ENCODE assay signal across 8 mouse cellular contexts in genomic region chr1:119836479-119837015, GRCm38 (mm10). TPM values are rescaled to one million over a fixed set of nuclear protein-coding genes. Genes with fewer than 3 reads are reported as not detected.
DNase-seq lines count a peak whose midpoint lies in the region; ATAC-seq and TF ChIP-seq lines count a peak whose summit lies in the region.

No protein-coding gene starts in this region.

- no peak for DNase-seq in heart, embryonic 10.5 days (ENCODE audit: low spot score)
- no peak for DNase-seq in heart, postnatal 10 days
- no peak for DNase-seq in heart, postnatal 0 days (ENCODE audit: low spot score)
- no peak for DNase-seq in liver, embryonic 11.5 days (ENCODE audit: low spot score)

- intact Hi-C loops in heart, postnatal 10 days (cut with DNase I), result loop anchor here (5.0 to 10.0 kb wide), 2 partner anchors 76 to 258 kb away; partner anchors contain the start of gene Tmem177

- peak overlapping the region; percentile 63 for H3K4me2 ChIP-seq in heart, postnatal 0 days (ENCODE audit: low read depth, low read length)
- H3K4me2 ChIP-seq in liver, embryonic 11.5 days, result peak overlapping the region; percentile 85

- H3K36me3 ChIP-seq in heart, embryonic 10.5 days, result no peaks in the 10 kb centered on the region
- no peaks in the 10 kb centered on the region for H3K36me3 ChIP-seq in heart, postnatal 0 days (replicated peaks; ENCODE audit: control insufficient read depth, insufficient read depth, low read length)
- no peaks in the 10 kb centered on the region for H3K36me3 ChIP-seq in liver, embryonic 11.5 days (ENCODE audit: control insufficient read depth, insufficient read depth, low read length)

- TF ChIP-seq CTCF in cortical plate, adult 2 months (IDR thresholded peaks at IDR 0.05; ENCODE audit: extremely low read depth, insufficient read depth, low read length), result no peak
- no peak for TF ChIP-seq CTCF in heart, postnatal 0 days (IDR thresholded peaks at IDR 0.05; ENCODE audit: low read depth)

- H3K4me3 ChIP-seq in heart, embryonic 10.5 days, result peak overlapping the region; percentile 93
- H3K4me3 ChIP-seq in cortical plate, adult 2 months (ENCODE audit: insufficient read depth, low read length), result peak overlapping the region; percentile 67
- peak overlapping the region; percentile 94 for H3K4me3 ChIP-seq in heart, postnatal 0 days (ENCODE audit: low read depth, low read length)
- H3K4me3 ChIP-seq in liver, embryonic 11.5 days (ENCODE audit: low read depth, low read length), result peak overlapping the region; percentile 89

- peak; percentile 2 for ATAC-seq in CD4-positive, CD25-positive, alpha-beta regulatory T cell, adult 4 months
- ATAC-seq in heart, postnatal 0 days (ENCODE audit: insufficient read depth, low read depth), result no peak
- peak; percentile 26 for ATAC-seq in liver, embryonic 11.5 days (replicated peaks; ENCODE audit: low FRiP score)
- peak; percentile 42; the same call in 1 of the 2 replicates for ATAC-seq in monocyte, adult 5-6 weeks (replicated peaks; ENCODE audit: insufficient number of reproducible peaks, low FRiP score, low TSS enrichment, poor library complexity, severe bottlenecking)
- ATAC-seq in erythroid progenitor cell, adult 5-6 weeks (replicated peaks; ENCODE audit: low FRiP score, poor library complexity, severe bottlenecking), result no peak

- peaks cover 13% of the 10 kb centered on the region; the same call in 1 of the 2 replicates for H3K4me1 ChIP-seq in heart, embryonic 10.5 days
- H3K4me1 ChIP-seq in cortical plate, adult 2 months (ENCODE audit: control insufficient read depth, insufficient read depth, low read length), result no peaks in the 10 kb centered on the region
- peaks cover 19% of the 10 kb centered on the region; the same call in 1 of the 2 replicates for H3K4me1 ChIP-seq in heart, postnatal 0 days (ENCODE audit: control insufficient read depth, insufficient read depth)
- peaks cover 8% of the 10 kb centered on the region for H3K4me1 ChIP-seq in liver, embryonic 11.5 days (replicated peaks; ENCODE audit: control insufficient read depth, insufficient read depth, low read length)

- no peak for TF ChIP-seq EP300 in heart, postnatal 0 days (IDR thresholded peaks at IDR 0.05; ENCODE audit: low read depth)

- H3K27me3 ChIP-seq in heart, embryonic 10.5 days (ENCODE audit: insufficient read depth, poor library complexity, severe bottlenecking), result no peaks in the 10 kb centered on the region
- no peaks in the 10 kb centered on the region for H3K27me3 ChIP-seq in heart, postnatal 0 days (ENCODE audit: control insufficient read depth, insufficient read depth, low read length)
- no peaks in the 10 kb centered on the region for H3K27me3 ChIP-seq in liver, embryonic 11.5 days (replicated peaks; ENCODE audit: control insufficient read depth, insufficient read depth, low read length)

- H3K27ac ChIP-seq in heart, embryonic 10.5 days, result peak overlapping the region; percentile 95
- no peak overlapping the region for H3K27ac ChIP-seq in cortical plate, adult 2 months (ENCODE audit: insufficient read depth, low read length)
- H3K27ac ChIP-seq in heart, postnatal 0 days (ENCODE audit: low read depth), result peak overlapping the region; percentile 82
- peak overlapping the region; percentile 77 for H3K27ac ChIP-seq in liver, embryonic 11.5 days (ENCODE audit: low read depth, low read length)

- H3K9ac ChIP-seq in heart, postnatal 0 days (replicated peaks; ENCODE audit: low read depth, low read length), result peak overlapping the region; percentile 89
- peak overlapping the region; percentile 87 for H3K9ac ChIP-seq in liver, embryonic 11.5 days (ENCODE audit: low read depth, low read length)

- under 1% methylated on average over 31 of the region's 31 CpGs for WGBS in heart, embryonic 10.5 days
- WGBS in heart, postnatal 0 days, result 1% methylated on average over 28 of the region's 31 CpGs
- under 1% methylated on average over 22 of the region's 31 CpGs for WGBS in liver, embryonic 11.5 days

- H3K9me3 ChIP-seq in heart, embryonic 10.5 days, result no peaks in the 10 kb centered on the region
- no peaks in the 10 kb centered on the region for H3K9me3 ChIP-seq in heart, postnatal 0 days (replicated peaks; ENCODE audit: control insufficient read depth, low read length)
- H3K9me3 ChIP-seq in liver, embryonic 11.5 days (ENCODE audit: control insufficient read depth, low read length), result no peaks in the 10 kb centered on the region

- TF ChIP-seq POLR2A in cortical plate, adult 2 months (IDR thresholded peaks at IDR 0.05; ENCODE audit: extremely low read depth, insufficient read depth, low read length), result no peak

RNA-seq across cellular contexts. Expression of gene Ptpn4, which starts 0.9 kb away (rescaled TPM):
- 3.7 and 4.7 TPM in 2 replicates for polyA plus RNA-seq in heart, embryonic 10.5 days (2016; fragmentation: Nextera tagmentation; extraction: Ambion mirVana)
- 10 to 100 TPM; 32.6 to 36.1 TPM for total RNA-seq in heart, postnatal 10 days (2021)
- polyA plus RNA-seq in CD4-positive, CD25-positive, alpha-beta regulatory T cell, adult 4 months (2017; shearing (Covaris generic)), result 1 to 10 TPM; 5.6 to 8.9 TPM
- 20.1 and 20.4 TPM in 2 replicates for polyA plus RNA-seq in cortical plate, adult 2 months (2012; rRNA removed)
- total RNA-seq in heart, postnatal 0 days (2014; rRNA removed; ENCODE audit: low replicate concordance), result 14.0 and 16.7 TPM in 2 replicates
- polyA plus RNA-seq in heart, postnatal 0 days (2015; fragmentation: Nextera tagmentation; extraction: Ambion mirVana), result 3.2 and 4.1 TPM in 2 replicates
- polyA plus RNA-seq in liver, embryonic 11.5 days (2014; fragmentation: Nextera tagmentation; extraction: Ambion mirVana), result 5.4 and 7.2 TPM in 2 replicates
- 20.2 to 103 TPM (median 20.9 TPM) in 3 replicates for total RNA-seq in monocyte, adult 5-6 weeks (2017)
- total RNA-seq in erythroid progenitor cell, adult 5-6 weeks (2015; ENCODE audit: low replicate concordance), result 2.1 and 14.1 TPM in 2 replicates
- 8.1 and 21.0 TPM in 2 replicates for total RNA-seq in erythroid progenitor cell, adult 5-6 weeks (2017; ENCODE audit: low replicate concordance)

Comparison
In these comparisons a context has a peak if more than half of its experiments do, and no peak if none do; other contexts are left out.
1. ATAC-seq: peak in CD4-positive, CD25-positive, alpha-beta regulatory T cell, adult 4 months (single experiment), liver, embryonic 11.5 days (single experiment) and monocyte, adult 5-6 weeks (single experiment); none in heart, postnatal 0 days (single experiment) and erythroid progenitor cell, adult 5-6 weeks (single experiment).
2. Peak in every context shown above with its lines, with median percentiles within 50 percentile points of each other: H3K4me3 ChIP-seq.